Mouse (Mus musculus) forebrain, embryonic 15.5 days (tissue): ENCODE results near the gene Nploc4. TPM values are rescaled to one million over a fixed set of nuclear protein-coding genes. Genes with fewer than 3 reads are reported as not detected.

Experiments used
- ATAC-seq: fragments of 200-750 bp; cut with Nextera tagmentation; replicated peaks from 2 replicates; pipeline ENCODE4 v1.8.0; 2017; ENCODE audit warnings: mild to moderate bottlenecking, moderate TSS enrichment, moderate library complexity
- H3K27ac ChIP-seq: fragments of 300-500 bp; sonication (generic); replicated peaks from 2 replicates; pipeline ENCODE4 v1.5.1; 2015; ENCODE audit warnings: mild to moderate bottlenecking, inconsistent platforms
- H3K27me3 ChIP-seq: fragments of 300-500 bp; sonication (generic); 2 replicates; pipeline ENCODE4 v1.6.1; 2015; ENCODE audit warnings: inconsistent platforms
- H3K36me3 ChIP-seq: fragments of 300-500 bp; sonication (generic); 2 replicates; pipeline ENCODE4 v1.6.1; 2015; ENCODE audit warnings: mild to moderate bottlenecking, inconsistent platforms
- H3K4me1 ChIP-seq: fragments of 300-500 bp; sonication (generic); 2 replicates; pipeline ENCODE4 v1.6.1; 2015; ENCODE audit warnings: inconsistent platforms
- H3K4me2 ChIP-seq: fragments of 300-500 bp; sonication (generic); replicated peaks from 2 replicates; pipeline ENCODE4 v1.6.1; 2015; ENCODE audit warnings: mild to moderate bottlenecking, inconsistent platforms
- H3K4me3 ChIP-seq: fragments of 300-500 bp; sonication (generic); 2 replicates; pipeline ENCODE4 v1.5.1; 2015; ENCODE audit warnings: mild to moderate bottlenecking, inconsistent platforms
- H3K9ac ChIP-seq: fragments of 300-500 bp; sonication (generic); replicated peaks from 2 replicates; pipeline ENCODE4 v1.6.1; 2015; ENCODE audit warnings: mild to moderate bottlenecking, inconsistent platforms
- H3K9me3 ChIP-seq: fragments of 300-500 bp; sonication (generic); 2 replicates; pipeline ENCODE4 v1.6.1; 2016; ENCODE audit warnings: inconsistent platforms
- WGBS: fragments of 180-500 bp; shearing (Covaris S2); methylation state at CpG from one replicate; pipeline ENCODE4 v1.1.7; 2015; ENCODE audit warnings: mixed read lengths; 5-methylcytosine and 5-hydroxymethylcytosine counted together
- polyA plus RNA-seq: library from polyadenylated mRNA; unstranded; fragments of >200 nt; fragmentation: Nextera tagmentation; extraction: Ambion mirVana; gene quantifications from 2 replicates; pipeline ENCODE4 v1.2.1, GENCODE M21; 2015

Gene Nploc4
- polyA plus RNA-seq, 1 experiment from 2014 or later, result 34.8 TPM

DNA sequence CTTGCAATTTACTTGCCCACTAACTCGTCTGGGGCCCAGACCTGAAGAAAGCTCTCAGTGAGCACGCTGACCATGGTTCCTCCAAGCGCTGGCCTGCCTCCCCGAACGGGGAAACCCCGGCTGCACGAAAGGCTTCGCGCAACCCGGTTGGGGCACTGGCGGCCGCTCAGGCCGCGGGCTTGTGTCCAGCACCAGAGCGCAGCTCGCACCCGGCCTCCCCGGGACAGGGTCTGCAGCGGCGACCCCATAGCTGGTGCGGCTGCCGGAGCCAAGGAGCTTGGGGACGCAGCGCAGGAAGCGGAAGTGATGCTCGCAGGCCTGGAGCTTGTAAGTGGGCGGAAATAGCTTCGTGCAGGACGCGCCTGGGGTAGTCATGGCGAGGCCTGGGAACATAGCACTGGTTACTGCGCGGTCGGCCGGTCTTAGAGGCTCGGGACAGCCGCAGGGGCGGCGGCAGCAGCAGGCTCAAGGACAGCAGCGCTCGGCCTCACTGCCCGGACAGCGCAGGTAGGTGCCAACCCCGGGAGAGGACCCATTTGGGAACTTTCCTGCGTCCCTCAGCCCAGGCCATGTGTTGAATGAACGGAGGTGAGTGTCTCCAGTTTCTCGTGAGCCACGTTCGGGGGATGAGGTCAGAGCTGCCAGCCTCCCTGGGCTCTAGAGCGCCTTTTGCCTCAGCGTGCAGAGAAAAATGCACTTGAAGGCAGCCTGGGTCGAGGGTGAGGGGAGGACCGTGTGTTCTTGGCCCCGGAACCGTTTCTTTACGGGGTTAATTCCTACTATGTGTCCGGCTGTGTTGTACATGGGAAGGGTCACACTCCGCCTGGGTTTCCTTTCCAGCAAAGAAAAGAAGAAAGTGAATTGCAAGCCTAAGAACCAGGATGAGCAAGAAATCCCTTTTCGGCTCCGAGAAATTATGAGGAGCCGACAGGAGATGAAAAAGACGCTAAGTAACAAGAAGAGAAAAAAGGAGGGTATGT is 20.6 kb upstream of the Nploc4 start, which contains the start of the genes Oxld1 and Ccdc137:
Gene Oxld1 (minus strand): TSS at position 297 of the 980 bp plus-strand sequence.
Gene Ccdc137 (plus strand): TSS at position 344 of the 980 bp plus-strand sequence.
- H3K9ac ChIP-seq, result peak within 1 kb of the TSS; percentile 95
- 5% methylated on average over 62 of the region's 62 CpGs for WGBS

DNA sequence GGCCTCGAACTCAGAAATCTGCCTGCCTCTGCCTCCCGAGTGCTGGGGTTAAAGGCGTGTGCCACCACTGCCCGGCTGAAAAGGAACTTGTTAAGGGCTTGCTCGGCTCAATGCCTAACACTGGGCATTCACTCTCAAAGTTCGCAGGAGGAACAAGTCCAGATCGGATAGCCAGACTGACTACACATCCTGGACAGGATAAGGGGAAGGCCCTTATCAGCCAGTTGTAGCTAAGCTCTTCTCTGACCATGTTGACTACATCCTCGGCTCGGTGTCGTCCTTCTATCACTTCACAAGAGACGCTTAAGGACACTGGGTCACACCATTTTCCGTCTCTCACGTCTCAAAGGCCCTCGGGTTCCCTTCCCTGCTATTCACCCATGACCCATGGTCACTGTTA is 19.9 kb upstream of the Nploc4 start:
- Histone ChIP-seq H3K4me3 (peak overlapping the region; percentile 88), H3K27ac (peak overlapping the region; percentile 75), H3K36me3 (peaks cover 24% of the 10 kb centered on the region), H3K4me2 (peak overlapping the region; percentile 83), H3K4me1 (peaks cover 18% of the 10 kb centered on the region), H3K9me3 (no peaks in the 10 kb centered on the region), H3K9ac (peak overlapping the region; percentile 95), H3K27me3 (no peaks in the 10 kb centered on the region)
- no peak; the same call in 1 of the 2 replicates for ATAC-seq
- WGBS, result 30% methylated on average over 14 of the region's 14 CpGs

More for the DNA sequence above, 20.6 kb upstream of the Nploc4 start, which contains the start of the genes Oxld1 and Ccdc137:
- peak within 1 kb of the TSS; percentile 83 for H3K4me2 ChIP-seq
- ATAC-seq, result peak; percentile 93
- no peaks in the 10 kb centered on the region for H3K27me3 ChIP-seq
- peaks cover 31% of the 10 kb centered on the region for H3K36me3 ChIP-seq
- peaks cover 18% of the 10 kb centered on the region for H3K4me1 ChIP-seq
- H3K27ac ChIP-seq, result peak within 1 kb of the TSS; percentile 75
- H3K4me3 ChIP-seq, result peak within 1 kb of the TSS; percentile 88
- no peaks in the 10 kb centered on the region for H3K9me3 ChIP-seq

DNA sequence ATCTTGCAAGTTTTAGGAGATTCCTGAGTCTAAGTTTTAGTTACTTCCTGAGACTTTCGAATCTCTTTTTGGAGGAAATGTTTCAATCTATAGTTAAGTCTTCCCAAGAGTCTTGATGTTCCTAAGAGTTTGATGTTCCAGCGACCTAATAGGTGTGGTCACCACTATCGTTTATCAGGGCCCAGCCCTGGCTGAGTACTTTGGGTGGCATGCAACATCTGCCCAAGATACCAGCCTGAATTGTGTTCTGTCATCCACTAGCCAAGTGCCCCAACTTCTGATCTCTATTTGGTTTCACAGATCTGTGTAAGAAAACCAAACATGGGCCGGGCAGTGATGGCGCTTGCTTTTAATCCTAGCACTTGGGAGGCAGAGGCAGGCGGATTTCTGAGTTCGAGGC is 17.9 kb upstream of the Nploc4 start:
- Histone ChIP-seq H3K4me2 (no peak overlapping the region), H3K36me3 (peaks cover 8% of the 10 kb centered on the region; the same call in 1 of the 2 replicates), H3K4me3 (no peak overlapping the region), H3K27ac (no peak overlapping the region), H3K9me3 (no peaks in the 10 kb centered on the region), H3K9ac (no peak overlapping the region), H3K4me1 (peaks cover 18% of the 10 kb centered on the region), H3K27me3 (no peaks in the 10 kb centered on the region)
- 94% methylated on average over 7 of the region's 7 CpGs for WGBS
- ATAC-seq, result no peak

DNA sequence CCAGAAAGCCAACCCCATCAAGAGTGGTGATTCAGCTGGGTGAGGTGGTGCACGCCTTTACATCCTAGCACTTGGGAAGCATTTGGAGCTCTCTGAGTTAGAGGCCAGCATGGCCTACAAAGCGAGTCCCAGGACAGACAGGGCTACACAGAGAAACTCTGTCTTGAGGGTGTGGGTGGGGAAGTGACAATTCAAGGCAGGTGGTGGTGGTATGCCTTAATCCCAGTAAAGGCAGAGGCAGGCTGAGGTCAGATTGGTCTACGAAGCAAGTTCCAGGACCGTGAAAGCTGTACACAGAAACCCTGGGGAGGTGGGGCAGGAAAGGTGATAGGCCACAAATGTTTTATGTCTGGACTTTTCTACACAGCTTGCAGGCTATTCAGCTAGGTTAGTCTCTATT is 17.5 kb upstream of the Nploc4 start:
- Histone ChIP-seq H3K9ac (no peak overlapping the region), H3K27ac (no peak overlapping the region), H3K9me3 (no peaks in the 10 kb centered on the region), H3K27me3 (no peaks in the 10 kb centered on the region), H3K36me3 (peaks cover 6% of the 10 kb centered on the region; the same call in 1 of the 2 replicates), H3K4me3 (no peak overlapping the region), H3K4me1 (peaks cover 18% of the 10 kb centered on the region), H3K4me2 (no peak overlapping the region)
- ATAC-seq, result no peak
- WGBS, result 92% methylated on average over 4 of the region's 4 CpGs

DNA sequence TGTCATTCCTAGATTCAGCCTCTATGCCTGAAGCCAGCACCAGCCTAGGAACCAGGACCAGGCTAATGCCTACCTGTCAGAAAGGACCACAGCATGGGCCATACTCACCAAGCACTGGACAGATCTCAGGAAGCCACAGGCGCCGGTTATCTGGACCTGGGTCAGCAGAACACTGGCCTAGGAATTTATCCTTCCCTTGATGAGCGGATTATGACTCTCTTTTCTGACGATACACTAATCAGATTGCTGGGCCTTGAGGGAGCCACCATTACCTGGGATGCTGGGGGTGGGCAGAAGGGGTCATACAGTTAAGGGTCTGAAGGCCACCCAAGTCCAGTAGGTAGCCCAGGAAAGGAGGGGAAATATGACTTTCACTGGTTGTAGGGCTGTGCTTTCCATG is 15.8 kb upstream of the Nploc4 start, which contains the start of gene Pde6g:
Gene Pde6g (minus strand): TSS at position 195 of the 400 bp plus-strand sequence.
- no peaks in the 10 kb centered on the region for H3K9me3 ChIP-seq
- no peak within 1 kb of the TSS for H3K27ac ChIP-seq
- 86% methylated on average over 4 of the region's 4 CpGs for WGBS
- H3K9ac ChIP-seq, result no peak within 1 kb of the TSS
- no peak within 1 kb of the TSS for H3K4me2 ChIP-seq
- no peak within 1 kb of the TSS for H3K4me3 ChIP-seq
- peaks cover 8% of the 10 kb centered on the region for H3K4me1 ChIP-seq
- ATAC-seq, result no peak
- no peaks in the 10 kb centered on the region for H3K36me3 ChIP-seq
- H3K27me3 ChIP-seq, result no peaks in the 10 kb centered on the region

DNA sequence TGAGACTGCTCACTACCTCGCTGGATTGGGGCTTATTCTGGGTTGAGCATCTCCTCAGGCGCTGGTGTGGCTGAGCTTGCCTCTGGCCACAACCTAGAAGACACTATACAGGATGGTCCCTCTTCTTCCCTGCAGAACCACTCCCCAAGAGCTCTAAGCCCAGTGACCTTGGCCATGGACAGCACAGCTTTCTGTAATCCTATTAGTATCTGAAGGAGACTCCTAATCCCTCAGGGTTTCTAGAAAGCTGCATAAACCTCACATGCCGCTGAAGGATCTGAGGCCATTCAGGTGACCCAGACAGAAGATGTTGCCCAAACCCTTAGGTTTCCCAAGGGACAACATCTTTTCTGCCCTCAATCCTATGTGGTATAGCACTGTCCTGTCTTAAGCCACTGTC is 14.7 kb upstream of the Nploc4 start:
- Histone ChIP-seq H3K4me1 (peaks cover 4% of the 10 kb centered on the region), H3K9ac (no peak overlapping the region), H3K27me3 (no peaks in the 10 kb centered on the region), H3K4me2 (no peak overlapping the region), H3K27ac (no peak overlapping the region), H3K36me3 (no peaks in the 10 kb centered on the region), H3K9me3 (no peaks in the 10 kb centered on the region), H3K4me3 (no peak overlapping the region)
- no peak for ATAC-seq
- 65% methylated on average over 3 of the region's 3 CpGs for WGBS

DNA sequence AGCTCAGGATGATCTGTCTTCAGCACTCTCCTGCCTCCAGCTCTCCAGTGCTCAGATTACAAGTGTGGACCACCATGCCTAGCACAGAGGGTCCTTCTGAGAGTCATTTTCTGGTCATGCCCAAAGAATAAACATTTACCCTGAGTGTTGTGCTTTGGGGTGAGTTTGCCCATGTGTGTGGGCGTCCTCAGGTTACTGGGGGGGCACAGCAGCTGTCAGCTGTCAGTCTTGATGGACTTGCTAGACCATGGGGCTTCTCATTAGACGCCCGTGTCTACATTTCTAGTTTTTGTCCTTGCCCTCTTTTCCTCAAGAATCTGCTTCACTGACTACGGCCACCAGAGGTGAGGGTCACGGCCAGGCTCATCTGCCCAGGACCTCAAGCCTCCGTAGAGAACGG is 9.7 kb upstream of the Nploc4 start:
- Histone ChIP-seq H3K27me3 (no peaks in the 10 kb centered on the region), H3K36me3 (no peaks in the 10 kb centered on the region), H3K4me1 (no peaks in the 10 kb centered on the region), H3K27ac (no peak overlapping the region), H3K9me3 (no peaks in the 10 kb centered on the region), H3K4me3 (no peak overlapping the region), H3K4me2 (no peak overlapping the region), H3K9ac (no peak overlapping the region)
- WGBS, result 81% methylated on average over 7 of the region's 7 CpGs
- ATAC-seq, result no peak

DNA sequence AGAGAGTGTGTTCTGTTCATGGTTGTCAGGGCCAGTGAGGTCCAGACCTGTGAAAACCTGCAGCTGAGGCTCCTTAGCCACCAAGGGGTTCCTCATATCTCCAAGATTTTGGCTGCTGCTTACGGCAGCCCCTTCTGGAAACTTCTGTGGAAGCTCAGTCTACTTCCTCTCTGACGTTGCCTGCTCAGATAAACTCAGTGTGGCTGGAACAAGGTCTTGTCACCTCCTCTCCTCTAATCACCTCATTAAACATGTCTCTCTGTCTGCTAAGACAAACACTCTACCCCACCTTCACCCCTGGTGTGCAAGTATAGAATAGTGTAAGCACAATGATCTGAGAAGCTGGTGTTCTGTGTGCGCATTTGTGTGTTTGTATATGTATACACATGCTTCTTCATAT is 8.0 kb upstream of the Nploc4 start:
- no peak for ATAC-seq
- no peak overlapping the region for H3K27ac ChIP-seq
- no peaks in the 10 kb centered on the region for H3K4me1 ChIP-seq
- no peaks in the 10 kb centered on the region for H3K9me3 ChIP-seq
- H3K9ac ChIP-seq, result no peak overlapping the region
- no peak overlapping the region for H3K4me3 ChIP-seq
- WGBS, result 68% methylated on average over 3 of the region's 3 CpGs
- H3K4me2 ChIP-seq, result no peak overlapping the region
- no peaks in the 10 kb centered on the region for H3K36me3 ChIP-seq
- H3K27me3 ChIP-seq, result no peaks in the 10 kb centered on the region

DNA sequence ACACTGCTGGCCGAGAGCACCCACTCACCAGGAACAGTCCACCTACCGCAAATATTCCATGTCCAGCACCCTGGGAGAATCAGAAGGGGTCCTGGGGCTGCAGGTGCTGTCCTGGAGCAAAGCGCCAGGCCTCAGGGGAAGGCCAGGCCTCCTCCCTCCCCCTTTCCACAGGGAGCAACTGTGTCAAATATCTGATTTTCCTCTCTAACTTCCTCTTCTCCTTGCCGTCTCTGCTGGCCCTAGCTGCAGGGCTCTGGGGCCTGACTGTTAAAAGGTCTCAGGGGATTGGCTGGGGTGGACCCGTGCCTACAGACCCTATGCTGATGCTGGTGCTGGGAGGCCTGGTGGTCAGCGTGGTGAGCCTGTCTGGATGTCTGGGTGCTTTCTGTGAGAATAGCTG is 6.6 kb upstream of the Nploc4 start:
- Histone ChIP-seq H3K27ac (no peak overlapping the region), H3K9me3 (no peaks in the 10 kb centered on the region), H3K4me3 (no peak overlapping the region), H3K4me2 (no peak overlapping the region), H3K4me1 (no peaks in the 10 kb centered on the region), H3K9ac (no peak overlapping the region), H3K27me3 (no peaks in the 10 kb centered on the region), H3K36me3 (no peaks in the 10 kb centered on the region)
- 79% methylated on average over 6 of the region's 6 CpGs for WGBS
- ATAC-seq, result no peak

DNA sequence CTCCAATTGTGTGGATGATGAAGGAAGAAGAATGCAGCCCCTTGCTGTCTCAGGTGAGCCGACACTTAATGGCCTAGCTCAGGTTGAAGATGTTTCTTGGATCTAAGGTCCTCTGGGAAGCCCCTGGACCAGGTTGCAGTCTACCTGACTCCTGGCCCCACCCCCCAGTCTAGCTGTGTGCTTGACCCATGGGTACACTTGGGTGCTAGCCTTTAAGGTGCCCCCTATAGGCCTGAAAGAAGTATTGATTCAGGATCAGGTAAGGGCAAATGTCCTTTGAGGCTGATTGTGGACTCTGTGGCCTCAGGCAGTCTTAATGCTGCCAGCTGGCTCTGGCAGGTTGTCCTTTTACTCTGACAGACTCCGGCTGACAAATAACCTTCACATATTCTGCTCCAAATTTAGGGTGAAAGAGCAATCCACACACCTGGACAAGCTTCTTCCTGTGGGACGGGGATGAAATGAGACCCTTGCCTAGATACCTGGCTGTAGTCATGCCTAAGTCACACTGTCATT is 5.3 kb upstream of the Nploc4 start:
- H3K9ac ChIP-seq, result no peak overlapping the region
- no peak overlapping the region for H3K4me3 ChIP-seq
- no peaks in the 10 kb centered on the region for H3K36me3 ChIP-seq
- no peaks in the 10 kb centered on the region for H3K4me1 ChIP-seq
- 90% methylated on average over 3 of the region's 3 CpGs for WGBS
- H3K9me3 ChIP-seq, result no peaks in the 10 kb centered on the region
- no peaks in the 10 kb centered on the region for H3K27me3 ChIP-seq
- no peak overlapping the region for H3K27ac ChIP-seq
- H3K4me2 ChIP-seq, result no peak overlapping the region
- ATAC-seq, result no peak

DNA sequence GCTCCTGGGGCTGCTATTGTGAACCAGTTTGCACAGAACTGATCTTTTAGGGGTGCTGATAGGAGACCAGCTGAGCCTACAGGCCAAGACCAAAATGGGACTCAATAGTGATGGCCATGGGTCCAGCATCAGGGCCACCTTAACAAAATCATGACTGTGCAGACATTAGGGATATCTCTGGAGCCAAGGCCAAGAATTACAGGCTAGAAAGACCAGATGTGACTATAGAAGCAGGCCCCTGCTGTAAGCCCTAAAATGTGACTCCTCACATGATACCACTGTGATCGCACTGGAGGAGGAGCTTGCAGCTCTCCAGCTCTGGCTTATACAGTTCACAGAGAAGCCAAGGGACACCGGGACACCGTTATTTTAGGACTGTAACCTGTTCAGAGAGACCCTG is 4.8 kb upstream of the Nploc4 start, which contains the start of gene Tspan10:
Gene Tspan10 (plus strand): TSS at position 301 of the 400 bp plus-strand sequence.
- no peak for ATAC-seq
- Histone ChIP-seq H3K9me3 (no peaks in the 10 kb centered on the region), H3K4me2 (no peak within 1 kb of the TSS), H3K27ac (no peak within 1 kb of the TSS), H3K9ac (no peak within 1 kb of the TSS), H3K4me1 (no peaks in the 10 kb centered on the region), H3K27me3 (no peaks in the 10 kb centered on the region), H3K4me3 (no peak within 1 kb of the TSS), H3K36me3 (no peaks in the 10 kb centered on the region)
- 84% methylated on average over 3 of the region's 3 CpGs for WGBS

DNA sequence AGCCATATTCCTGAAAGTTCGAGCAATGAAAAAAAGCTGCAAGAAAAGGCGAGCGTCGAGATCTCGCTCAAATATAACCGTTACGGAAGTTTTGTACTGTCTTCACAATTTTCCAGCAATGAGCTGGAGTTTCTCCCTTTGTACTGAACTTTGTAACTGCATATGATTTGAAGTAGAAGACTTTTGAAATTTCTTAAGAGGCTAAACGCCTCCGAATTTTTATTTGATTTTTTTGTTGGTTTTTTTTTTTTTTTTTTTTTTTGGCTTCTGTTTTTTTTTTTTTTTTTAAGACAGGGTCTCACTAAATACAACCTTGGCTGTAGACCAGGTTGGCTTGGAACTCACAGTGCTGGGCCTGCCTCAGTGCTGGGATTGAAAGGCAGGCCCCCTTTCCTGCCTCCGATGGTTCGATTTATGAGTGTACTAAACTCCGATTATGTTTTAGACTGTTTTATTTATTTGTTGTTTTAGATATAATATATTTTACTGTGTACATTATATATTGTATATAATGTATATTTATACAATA is 413 bp upstream of the Nploc4 start:
- no peaks in the 10 kb centered on the region for H3K27me3 ChIP-seq
- WGBS, result 27% methylated on average over 12 of the region's 12 CpGs
- H3K27ac ChIP-seq, result peak overlapping the region; percentile 81; the same call in 1 of the 2 replicates
- H3K4me3 ChIP-seq, result peak overlapping the region; percentile 96
- peaks cover 6% of the 10 kb centered on the region; the same call in 1 of the 2 replicates for H3K36me3 ChIP-seq
- H3K4me2 ChIP-seq, result peak overlapping the region; percentile 56
- H3K4me1 ChIP-seq, result peaks cover 12% of the 10 kb centered on the region
- no peak for ATAC-seq
- no peaks in the 10 kb centered on the region for H3K9me3 ChIP-seq
- H3K9ac ChIP-seq, result peak overlapping the region; percentile 99
